Mouse (Mus musculus) C2C12 (cell line): Measurements from ENCODE around the gene Serp2.

Source experiments
- CEBPB ChIP-seq: IDR thresholded peaks from one replicate; pipeline ENCODE4 v1.6.1; 2011; ENCODE audit warnings: low read depth, mild to moderate bottlenecking, control low read depth, moderate library complexity
- CTCF ChIP-seq: IDR thresholded peaks from one replicate; pipeline ENCODE4 v1.5.1; 2011; ENCODE audit not compliant: control insufficient read depth, insufficient read depth, insufficient read length
- FOSL1 ChIP-seq: IDR thresholded peaks from one replicate; pipeline ENCODE4 v1.8.0; 2011; ENCODE audit warnings: mild to moderate bottlenecking, low read length; ENCODE audit not compliant: poor library complexity, insufficient read depth, severe bottlenecking
- MAX ChIP-seq: IDR thresholded peaks from one replicate; pipeline ENCODE4 v1.6.1; 2011; ENCODE audit warnings: mild to moderate bottlenecking, control low read depth

DNA sequence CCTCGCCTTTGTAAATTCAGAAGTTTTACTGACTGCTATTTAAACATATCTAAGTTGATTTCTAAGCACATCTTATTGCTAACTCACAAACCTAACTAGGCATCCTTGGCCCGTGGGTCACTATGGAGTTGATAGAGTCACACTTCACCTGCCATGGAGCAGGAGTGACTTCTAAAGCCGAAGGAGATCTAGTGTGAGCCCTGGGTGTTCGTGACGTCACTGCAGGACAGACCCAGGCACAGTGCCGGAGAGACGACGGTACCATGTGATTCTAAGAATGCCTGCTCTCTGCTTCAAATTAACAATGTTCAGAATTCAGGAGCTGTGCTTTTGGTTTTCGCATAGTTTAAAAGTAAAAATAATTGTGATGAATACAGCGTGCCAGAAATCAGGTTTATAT lies 48.0 kb downstream of the Serp2 start:
- TF ChIP-seq MAX (no peak), FOSL1 (no peak), CTCF (no peak), CEBPB (no peak)
